ENCODE assay signal across 15 mouse cellular contexts in the genomic region with DNA sequence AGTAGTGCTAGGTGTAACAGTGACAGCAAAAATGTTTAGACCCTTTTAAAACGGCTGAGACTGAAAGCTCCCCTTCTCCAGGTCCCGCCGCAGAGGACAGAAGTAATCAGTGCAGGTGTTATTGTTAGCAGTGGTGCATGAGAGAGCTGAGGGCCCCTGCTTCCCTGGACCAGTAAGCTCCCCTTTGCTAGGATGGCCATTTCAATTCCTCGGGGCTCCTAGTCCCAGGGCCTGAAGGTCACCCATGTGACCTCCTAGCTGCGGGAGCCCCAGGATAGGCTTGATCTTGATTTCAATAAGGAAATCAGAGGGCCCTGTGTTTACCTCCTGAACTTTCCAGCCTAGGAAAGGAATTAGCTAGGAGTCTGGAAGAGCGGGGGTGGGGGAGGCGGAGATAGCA. TPM values are rescaled to one million over a fixed set of nuclear protein-coding genes. Genes with fewer than 3 reads are reported as not detected.
A peak's percentile ranks its signal among the peaks of the same experiment; 100 is the strongest.
DNase-seq lines count a peak whose midpoint lies in the region; ATAC-seq and TF ChIP-seq lines count a peak whose summit lies in the region.
"Had no signal": no experiment of that assay in that cellular context is flagged by ENCODE, and none has a peak within 500 bp of the region (broad histone marks: within the 10 kb centered on the region; RNA-seq: fewer than 3 reads in every experiment).

No protein-coding gene starts in this region.

- peak overlapping the region; percentile 72 for H3K4me2 ChIP-seq in forebrain, embryonic 12.5 days
- H3K4me2 ChIP-seq in midbrain, postnatal 0 days (ENCODE audit: low read depth, low read length, poor library complexity, severe bottlenecking) = peak overlapping the region; percentile 62
- H3K4me2 ChIP-seq: liver, embryonic 15.5 days had no signal

- H3K4me1 ChIP-seq in forebrain, embryonic 12.5 days = peaks cover 62% of the 10 kb centered on the region
- H3K4me1 ChIP-seq in midbrain, postnatal 0 days (ENCODE audit: insufficient read depth, low read length) = peaks cover 3% of the 10 kb centered on the region; the same call in 1 of the 2 replicates
- H3K4me1 ChIP-seq: liver, embryonic 15.5 days had no signal

- TF ChIP-seq CTCF in midbrain, postnatal 0 days (IDR thresholded peaks at IDR 0.05) = no peak

- WGBS in forebrain, embryonic 12.5 days = 3% methylated on average over 7 of the region's 7 CpGs
- 13% methylated on average over 7 of the region's 7 CpGs for WGBS in midbrain, postnatal 0 days

- peak overlapping the region; percentile 66 for H3K9ac ChIP-seq in forebrain, embryonic 12.5 days
- peak overlapping the region; percentile 59 for H3K9ac ChIP-seq in midbrain, postnatal 0 days (replicated peaks; ENCODE audit: low read length, poor library complexity, severe bottlenecking)
- H3K9ac ChIP-seq: liver, embryonic 15.5 days had no signal

- DNase-seq in embryo, embryonic 10 days (ENCODE audit: low spot score) = peak; percentile 54
- DNase-seq in embryo, embryonic 11 days = no peak
- peak; percentile 43 for DNase-seq in kidney, adult 9 months
- DNase-seq in midbrain, postnatal 0 days (ENCODE audit: low spot score) = no peak
- no peak for DNase-seq in frontal cortex, adult 2 months (ENCODE audit: extremely low spot score in 1 of 2, low spot score in 1 of 2)
- DNase-seq in left cerebral cortex, postnatal 10 days (ENCODE audit: extremely low spot score in 1 of 2, low spot score in 2 of 2) = no peak
- no peak for DNase-seq in cerebellum, postnatal 25 days
- DNase-seq: adrenal gland, adult 2 months; thymus, postnatal 25 days had no signal

- intact Hi-C loops in left cerebral cortex, postnatal 10 days (cut with DNase I) = no loop called here

- no peaks in the 10 kb centered on the region for H3K9me3 ChIP-seq in forebrain, embryonic 12.5 days
- H3K9me3 ChIP-seq in midbrain, postnatal 0 days (ENCODE audit: low read length) = no peaks in the 10 kb centered on the region
- H3K9me3 ChIP-seq: liver, embryonic 15.5 days; megakaryocyte, embryonic 14.5 days had no signal

- H3K4me3 ChIP-seq in forebrain, embryonic 12.5 days (replicated peaks) = peak overlapping the region; percentile 43
- H3K4me3 ChIP-seq in midbrain, postnatal 0 days (ENCODE audit: low read depth, low read length) = peak overlapping the region; percentile 31
- H3K4me3 ChIP-seq: erythroblast, embryonic 14.5 days; liver, embryonic 15.5 days; megakaryocyte, embryonic 14.5 days had no signal

- peaks cover 20% of the 10 kb centered on the region for H3K36me3 ChIP-seq in forebrain, embryonic 12.5 days (replicated peaks)
- peaks cover 3% of the 10 kb centered on the region; the same call in 1 of the 2 replicates for H3K36me3 ChIP-seq in midbrain, postnatal 0 days (ENCODE audit: insufficient read depth, low read length)
- H3K36me3 ChIP-seq: liver, embryonic 15.5 days had no signal

- peak overlapping the region; percentile 93 for H3K27ac ChIP-seq in forebrain, embryonic 12.5 days
- peak overlapping the region; percentile 75; the same call in 1 of the 2 replicates for H3K27ac ChIP-seq in midbrain, postnatal 0 days (ENCODE audit: low read depth, low read length)
- H3K27ac ChIP-seq: liver, embryonic 15.5 days had no signal

- ATAC-seq in forebrain, embryonic 12.5 days (ENCODE audit: low FRiP score) = no peak
- ATAC-seq in midbrain, postnatal 0 days (ENCODE audit: low FRiP score) = no peak

- peaks cover 6% of the 10 kb centered on the region for H3K27me3 ChIP-seq in forebrain, embryonic 12.5 days
- H3K27me3 ChIP-seq in midbrain, postnatal 0 days (ENCODE audit: insufficient read depth, low read length) = no peaks in the 10 kb centered on the region

RNA-seq across cellular contexts. Expression of gene Pou3f3, which starts 7.9 kb away (rescaled TPM):
- 38.2 and 46.0 TPM in 2 replicates for polyA plus RNA-seq in forebrain, embryonic 12.5 days (2016; fragmentation: Nextera tagmentation; extraction: Ambion mirVana)
- total RNA-seq in midbrain, postnatal 0 days (2014; rRNA removed) = 45.2 and 48.4 TPM in 2 replicates
- 11.5 and 12.0 TPM in 2 replicates for polyA plus RNA-seq in midbrain, postnatal 0 days (2015; fragmentation: Nextera tagmentation; extraction: Ambion mirVana)
- polyA plus RNA-seq in frontal cortex, adult 2 months (2012; rRNA removed) = 29.7 and 31.7 TPM in 2 replicates
- 10 to 100 TPM; 57.3 to 66.7 TPM for total RNA-seq in left cerebral cortex, postnatal 10 days (2021)
- total RNA-seq: adrenal gland, adult 2 months; granulocyte monocyte progenitor cell, adult 5-6 weeks; hematopoietic stem cell, adult 5-6 weeks had no signal
- polyA plus RNA-seq: erythroblast, embryonic 14.5 days had no signal

Comparison
In these comparisons a context has a peak if more than half of its experiments do, and no peak if none do; other contexts are left out.
1. DNase-seq: peak in embryo, embryonic 10 days (single experiment) and kidney, adult 9 months (single experiment); none in embryo, embryonic 11 days (single experiment), midbrain, postnatal 0 days (single experiment), frontal cortex, adult 2 months (0 of 2), left cerebral cortex, postnatal 10 days (0 of 2) and cerebellum, postnatal 25 days (0 of 2).